Mouse (Mus musculus) C2C12 (cell line): ENCODE measurements around the gene Dis3l. TPM values are rescaled to one million over a fixed set of nuclear protein-coding genes. Genes with fewer than 3 reads are reported as not detected.
"Not testable (repeated sequence)": the region's sequence is repeated elsewhere in the genome, so short reads cannot be mapped to it uniquely, and the experiment has no call there.

ENCODE experiments used
- H3K27me3 ChIP-seq: one replicate; pipeline ENCODE4 v1.6.1; 2011; ENCODE audit not compliant: control insufficient read depth, insufficient read depth, insufficient read length
- H3K36me3 ChIP-seq: one replicate; pipeline ENCODE4 v1.6.1; 2011; ENCODE audit not compliant: control insufficient read depth, insufficient read depth
- H3K4me3 ChIP-seq: one replicate; pipeline ENCODE4 v1.5.1; 2011; ENCODE audit warnings: mild to moderate bottlenecking, control low read depth; ENCODE audit not compliant: poor library complexity, insufficient read depth, severe bottlenecking
- H3K79me2 ChIP-seq: one replicate; pipeline ENCODE4 v1.6.1; 2011; ENCODE audit not compliant: control insufficient read depth, insufficient read depth
- H3K79me3 ChIP-seq: one replicate; pipeline ENCODE4 v1.6.1; 2011; ENCODE audit warnings: low read depth, control low read depth
- H3ac ChIP-seq: one replicate; pipeline ENCODE3; 2011; ENCODE audit warnings: low read depth; ENCODE audit not compliant: control insufficient read depth, insufficient read length
- CEBPB ChIP-seq: IDR thresholded peaks from one replicate; pipeline ENCODE4 v1.6.1; 2011; ENCODE audit warnings: low read depth, mild to moderate bottlenecking, control low read depth, moderate library complexity
- CTCF ChIP-seq: IDR thresholded peaks from one replicate; pipeline ENCODE4 v1.5.1; 2011; ENCODE audit not compliant: control insufficient read depth, insufficient read depth, insufficient read length
- FOSL1 ChIP-seq: IDR thresholded peaks from one replicate; pipeline ENCODE4 v1.8.0; 2011; ENCODE audit warnings: mild to moderate bottlenecking, low read length; ENCODE audit not compliant: poor library complexity, insufficient read depth, severe bottlenecking
- MAX ChIP-seq: IDR thresholded peaks from one replicate; pipeline ENCODE4 v1.6.1; 2011; ENCODE audit warnings: mild to moderate bottlenecking, control low read depth
- MYOD1 ChIP-seq: IDR thresholded peaks from one replicate; pipeline ENCODE4 v1.6.1; 2011; ENCODE audit warnings: low read depth; ENCODE audit not compliant: control insufficient read depth, insufficient read length
- MYOG ChIP-seq: IDR thresholded peaks from one replicate; pipeline ENCODE4 v1.6.1; 2011; ENCODE audit not compliant: control insufficient read depth, insufficient read length; ENCODE audit errors: extremely low read depth
- USF1 ChIP-seq: IDR thresholded peaks from one replicate; pipeline ENCODE4 v1.6.1; 2011; ENCODE audit warnings: low read depth, mild to moderate bottlenecking, control low read depth, moderate library complexity
- polyA plus RNA-seq: library from polyadenylated mRNA; unstranded; fragments of >200 nt; fragmentation: generic; extraction: Trizol; gene quantifications from one replicate; pipeline ENCODE4 v1.2.1, GENCODE M21; 2012; ENCODE audit warnings: missing spikeins

Dis3l gene
- polyA plus RNA-seq, 1 experiment, result 13.8 TPM

- TF ChIP-seq MAX (no peak), MYOG (no peak), CEBPB (no peak), CTCF (no peak), USF1 (no peak), MYOD1 (no peak), FOSL1 (no peak)
- Histone ChIP-seq H3K36me3 (peaks cover 5% of the 10 kb centered on the region), H3K4me3 (no peak overlapping the region), H3K79me3 (no peaks in the 10 kb centered on the region), H3K79me2 (no peaks in the 10 kb centered on the region), H3ac (no peak overlapping the region), H3K27me3 (no peaks in the 10 kb centered on the region)
These were observed 29.9 kb downstream of the Dis3l start for GRCm38 (mm10) chr9:64310996-64311785.

GRCm38 (mm10) chr9:64306476-64307312 is 34.4 kb downstream of the Dis3l start:
- Histone ChIP-seq H3K79me3 (no peaks in the 10 kb centered on the region), H3ac (no peak overlapping the region), H3K27me3 (no peaks in the 10 kb centered on the region), H3K4me3 (no peak overlapping the region), H3K36me3 (peaks cover 37% of the 10 kb centered on the region), H3K79me2 (no peaks in the 10 kb centered on the region)
- TF ChIP-seq MYOG (no peak), CEBPB (no peak), USF1 (no peak), MYOD1 (no peak), MAX (no peak), FOSL1 (no peak), CTCF (no peak)

GRCm38 (mm10) chr9:64303086-64303485 is 38.0 kb downstream of the Dis3l start:
- H3K79me3 ChIP-seq, H3K27me3 ChIP-seq, H3ac ChIP-seq, H3K79me2 ChIP-seq, H3K4me3 ChIP-seq: not testable (repeated sequence)
- peaks cover 67% of the 10 kb centered on the region for H3K36me3 ChIP-seq

- Histone ChIP-seq H3K36me3 (peaks cover 13% of the 10 kb centered on the region), H3K79me3 (peaks cover 40% of the 10 kb centered on the region), H3ac (peak overlapping the region; percentile 56), H3K4me3 (peak overlapping the region; percentile 56), H3K79me2 (peaks cover 60% of the 10 kb centered on the region), H3K27me3 (no peaks in the 10 kb centered on the region)
- TF ChIP-seq CTCF (no peak), FOSL1 (no peak), MYOG (no peak), MYOD1 (no peak)
These were observed 58.6 kb downstream of the Dis3l start for GRCm38 (mm10) chr9:64282404-64282987.

GRCm38 (mm10) chr9:64281781-64282178 is 59.3 kb downstream of the Dis3l start:
- peaks cover 39% of the 10 kb centered on the region for H3K79me3 ChIP-seq
- no peak for TF ChIP-seq MAX
- peak overlapping the region; percentile 87 for H3ac ChIP-seq
- peaks cover 53% of the 10 kb centered on the region for H3K79me2 ChIP-seq
- H3K36me3 ChIP-seq, result peaks cover 9% of the 10 kb centered on the region
- H3K4me3 ChIP-seq, result peak overlapping the region; percentile 56
- no peaks in the 10 kb centered on the region for H3K27me3 ChIP-seq

GRCm38 (mm10) chr9:64281105-64281780 is 59.8 kb downstream of the Dis3l start, which contains the start of gene Tipin:
Tipin (plus strand) TSS chr9:64281581.
- Histone ChIP-seq H3K4me3 (peak within 1 kb of the TSS; percentile 56), H3K79me3 (peaks cover 36% of the 10 kb centered on the region), H3K27me3 (no peaks in the 10 kb centered on the region), H3K79me2 (peaks cover 48% of the 10 kb centered on the region), H3ac (peak within 1 kb of the TSS; percentile 87), H3K36me3 (peaks cover 9% of the 10 kb centered on the region)
- TF ChIP-seq CTCF (no peak), USF1 (no peak), MAX (no peak), CEBPB (no peak), MYOD1 (no peak), MYOG (no peak), FOSL1 (no peak)
